Comparison of ENCODE assay signal across 13 mouse cellular contexts in the genomic region with DNA sequence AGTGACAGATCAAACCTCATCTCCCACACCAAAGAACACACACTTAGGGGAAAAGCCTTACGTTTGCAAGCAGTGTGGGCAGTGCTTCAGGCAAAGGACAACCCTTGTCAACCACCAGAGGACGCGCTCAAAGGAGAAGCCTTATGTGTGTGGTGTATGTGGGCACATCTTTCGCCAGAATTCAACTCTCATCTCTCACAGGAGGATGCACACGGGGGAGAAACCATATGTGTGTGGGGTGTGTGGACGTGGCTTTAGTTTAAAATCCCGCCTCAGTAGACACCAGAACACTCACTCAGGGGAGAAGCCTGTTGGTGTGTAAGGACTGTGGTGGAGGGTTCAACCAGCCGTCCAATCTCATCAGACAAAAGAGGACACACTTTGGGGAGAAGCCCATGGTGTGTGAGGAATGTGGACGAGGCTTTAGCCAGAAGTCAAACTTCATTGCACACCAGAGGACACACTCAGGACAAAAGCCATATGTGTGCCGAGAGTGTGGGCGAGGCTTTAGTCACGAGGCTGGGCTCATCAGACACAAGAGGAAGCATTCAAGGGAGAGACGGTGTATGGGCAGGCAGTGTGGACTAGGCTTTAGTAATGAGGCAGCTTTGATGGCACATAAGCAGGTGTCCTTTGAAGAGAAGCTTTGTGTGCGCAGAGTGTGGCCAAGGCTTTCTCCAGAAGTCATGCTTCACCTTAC.
DNase-seq lines count a peak whose midpoint lies in the region; TF ChIP-seq lines count a peak whose summit lies in the region.
"Had no signal": no experiment of that assay in that cellular context is flagged by ENCODE, and none has a peak within 500 bp of the region (broad histone marks: within the 10 kb centered on the region; RNA-seq: fewer than 3 reads in every experiment).

No protein-coding gene starts in this region.

- peaks cover 13% of the 10 kb centered on the region for H3K4me1 ChIP-seq in cortical plate, adult 2 months (ENCODE audit: control insufficient read depth, insufficient read depth, low read length)
- H3K4me1 ChIP-seq: heart, embryonic 12.5 days; hindbrain, embryonic 15.5 days; neural tube, embryonic 13.5 days had no signal

- H3K27ac ChIP-seq in layer of hippocampus, adult 2 months: peak overlapping the region; percentile 84
- peak overlapping the region; percentile 68 for H3K27ac ChIP-seq in cortical plate, adult 2 months (ENCODE audit: insufficient read depth, low read length)
- H3K27ac ChIP-seq: hindbrain, embryonic 15.5 days; neural tube, embryonic 13.5 days had no signal

- peak; percentile 28 for TF ChIP-seq CTCF in layer of hippocampus, adult 2 months (conservative IDR thresholded peaks at IDR 0.05)
- TF ChIP-seq CTCF in cortical plate, adult 2 months (IDR thresholded peaks at IDR 0.05; ENCODE audit: extremely low read depth, insufficient read depth, low read length): no peak

- TF ChIP-seq POLR2A in cortical plate, adult 2 months (IDR thresholded peaks at IDR 0.05; ENCODE audit: extremely low read depth, insufficient read depth, low read length): no peak

- H3K4me3 ChIP-seq in layer of hippocampus, adult 2 months: no peak overlapping the region
- no peak overlapping the region for H3K4me3 ChIP-seq in cortical plate, adult 2 months (ENCODE audit: insufficient read depth, low read length)
- H3K4me3 ChIP-seq: heart, embryonic 12.5 days; hindbrain, embryonic 15.5 days; neural tube, embryonic 13.5 days had no signal

- DNase-seq in layer of hippocampus, adult 2 months (ENCODE audit: low spot score in 2 of 2): peak; percentile 17 to 20
- DNase-seq in layer of hippocampus, adult 9-10 months (ENCODE audit: low spot score): no peak
- DNase-seq in brain, adult 2 months (ENCODE audit: low read depth, low spot score): peak; percentile 80
- DNase-seq in left cerebral cortex, postnatal 25 days (ENCODE audit: low spot score in 2 of 2): peak; percentile 38 to 85
- no peak for DNase-seq in heart, adult 8-10 months (ENCODE audit: low spot score)
- DNase-seq in MN1 (ENCODE audit: low spot score): no peak
- DNase-seq: kidney, adult 2 months; lung, adult 2 months; lung, postnatal 36 days had no signal

- intact Hi-C loops in left cerebral cortex, postnatal 25 days (cut with DNase I): loop anchor here (1.0 kb wide), 2 partner anchors 31 to 174 kb away; no protein-coding TSS in a partner anchor

Comparison
In these comparisons a context has a peak if more than half of its experiments do, and no peak if none do; other contexts are left out.
1. DNase-seq: peak in layer of hippocampus, adult 2 months (2 of 2), brain, adult 2 months (single experiment) and left cerebral cortex, postnatal 25 days (2 of 2); none in layer of hippocampus, adult 9-10 months (single experiment), heart, adult 8-10 months (single experiment) and MN1 (single experiment).